Mouse (Mus musculus) T-helper 17 cell (primary cell): ENCODE measurements around the gene Gm4303.
"Not testable (repeated sequence)": the region's sequence is repeated elsewhere in the genome, so short reads cannot be mapped to it uniquely, and the experiment has no call there.

Experiments used
- in situ Hi-C, 2 experiments: fragments of 300-600 bp; cut with MboI, MseI; formaldehyde crosslinking; loops; 1 replicate in 1 of 2; 2 replicates in 1 of 2; pipeline ENCODE4 v1.15.1; 2025; ENCODE audit warnings: high pct_unique_total_duplicates in 2 of 2

The Gm4303 gene

DNA sequence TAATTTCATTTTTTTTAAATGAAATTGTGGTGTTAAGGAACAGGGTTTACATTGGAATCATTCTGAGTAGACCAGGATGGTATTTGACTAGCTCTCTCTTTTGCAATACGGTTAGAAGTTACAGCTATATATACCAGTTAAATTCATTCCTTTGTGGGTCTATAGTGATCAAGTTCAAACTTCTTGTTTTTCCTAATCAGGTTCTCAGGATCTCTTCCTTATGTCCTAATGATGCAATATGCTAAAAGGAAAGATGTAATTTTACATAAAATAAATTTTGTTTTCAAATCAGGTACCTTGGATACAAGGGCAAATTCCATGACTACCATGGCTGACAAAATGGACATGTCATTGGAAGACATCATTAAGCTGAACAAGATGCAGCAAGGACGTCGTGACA, at the start of gene Gm4303:
Gene Gm4303 (plus strand): TSS at position 301 of the 400 bp plus-strand sequence.
- in situ Hi-C loops = not testable (repeated sequence)

DNA sequence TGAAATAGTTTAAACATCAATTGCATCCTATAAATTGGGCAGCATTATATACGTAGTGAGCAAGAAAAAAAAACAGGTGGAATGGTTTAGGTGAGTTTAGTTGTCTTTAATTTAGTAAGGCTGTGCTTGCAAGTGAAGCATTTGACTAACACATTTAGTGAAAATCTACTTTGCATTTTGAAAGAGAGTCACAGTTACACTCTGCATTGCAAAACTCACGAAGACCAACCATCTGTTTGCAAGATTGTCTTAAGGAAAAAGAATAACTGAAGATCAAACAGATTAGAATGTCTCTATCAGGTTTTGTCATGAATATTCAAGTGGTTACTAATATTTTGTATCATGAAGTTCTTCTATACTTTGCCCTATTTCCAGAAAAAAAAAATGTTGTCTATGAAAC, 49.7 kb upstream of the Gm4303 start:
- in situ Hi-C loops = no loop called here

DNA sequence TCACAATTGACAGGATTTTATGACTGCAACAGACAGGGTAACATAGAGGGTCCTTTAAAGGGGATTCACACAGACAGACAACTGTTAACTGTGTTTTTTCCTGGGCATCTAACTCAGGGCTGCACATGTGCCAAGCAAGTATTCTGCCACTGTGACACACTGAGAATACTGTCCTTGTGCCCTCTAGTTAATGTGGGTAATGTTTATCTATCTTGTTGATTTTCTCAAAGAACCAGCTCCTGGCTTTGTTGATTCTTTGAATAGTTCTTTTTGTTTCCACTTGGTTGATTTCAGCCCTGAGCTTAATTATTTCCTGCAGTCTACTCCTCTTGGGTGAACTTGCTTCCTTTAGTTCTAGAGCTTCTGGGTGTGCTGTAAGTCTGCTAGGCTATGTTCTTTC, 45.7 kb upstream of the Gm4303 start:
- in situ Hi-C loops = loop anchor here in 1 of 2 experiments (10.0 kb wide), 1 partner anchor 65 kb away; the partner anchor contains the start of gene Gm4307

DNA sequence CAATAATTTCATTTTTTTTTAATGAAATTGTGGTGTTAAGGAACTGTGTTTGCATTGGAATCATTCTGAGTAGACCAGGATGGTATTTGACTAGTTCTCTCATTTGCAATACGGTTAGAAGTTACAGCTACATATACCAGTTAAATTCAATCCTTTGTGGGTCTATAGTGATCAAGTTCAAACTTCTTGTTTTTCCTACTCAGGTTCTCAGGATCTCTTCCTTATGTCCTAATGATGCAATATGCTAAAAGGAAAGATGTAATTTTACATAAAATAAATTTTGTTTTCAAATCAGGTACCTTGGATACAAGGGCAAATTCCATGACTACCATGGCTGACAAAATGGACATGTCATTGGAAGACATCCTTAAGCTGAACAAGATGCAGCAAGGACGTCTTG, 10.4 kb upstream of the Gm4303 start, which contains the start of gene Gm4301:
Gene Gm4301 (plus strand): TSS at position 301 of the 400 bp plus-strand sequence.
- in situ Hi-C loops = loop anchor here in 1 of 2 experiments (10.0 kb wide), 1 partner anchor 59 kb away; no protein-coding TSS in a partner anchor

DNA sequence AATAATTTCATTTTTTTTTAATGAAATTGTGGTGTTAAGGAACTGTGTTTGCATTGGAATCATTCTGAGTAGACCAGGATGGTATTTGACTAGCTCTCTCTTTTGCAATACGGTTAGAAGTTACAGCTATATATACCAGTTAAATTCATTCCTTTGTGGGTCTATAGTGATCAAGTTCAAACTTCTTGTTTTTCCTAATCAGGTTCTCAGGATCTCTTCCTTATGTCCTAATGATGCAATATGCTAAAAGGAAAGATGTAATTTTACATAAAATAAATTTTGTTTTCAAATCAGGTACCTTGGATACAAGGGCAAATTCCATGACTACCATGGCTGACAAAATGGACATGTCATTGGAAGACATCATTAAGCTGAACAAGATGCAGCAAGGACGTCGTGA, 5.2 kb upstream of the Gm4303 start, which contains the start of gene Gm4302:
Gene Gm4302 (plus strand): TSS at position 301 of the 400 bp plus-strand sequence.
- in situ Hi-C loops = not testable (repeated sequence)

DNA sequence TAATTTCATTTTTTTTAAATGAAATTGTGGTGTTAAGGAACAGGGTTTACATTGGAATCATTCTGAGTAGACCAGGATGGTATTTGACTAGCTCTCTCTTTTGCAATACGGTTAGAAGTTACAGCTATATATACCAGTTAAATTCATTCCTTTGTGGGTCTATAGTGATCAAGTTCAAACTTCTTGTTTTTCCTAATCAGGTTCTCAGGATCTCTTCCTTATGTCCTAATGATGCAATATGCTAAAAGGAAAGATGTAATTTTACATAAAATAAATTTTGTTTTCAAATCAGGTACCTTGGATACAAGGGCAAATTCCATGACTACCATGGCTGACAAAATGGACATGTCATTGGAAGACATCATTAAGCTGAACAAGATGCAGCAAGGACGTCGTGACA, 5.0 kb downstream of the Gm4303 start, which contains the start of gene Gm4305:
Gene Gm4305 (plus strand): TSS at position 301 of the 400 bp plus-strand sequence.
- in situ Hi-C loops = not testable (repeated sequence)

DNA sequence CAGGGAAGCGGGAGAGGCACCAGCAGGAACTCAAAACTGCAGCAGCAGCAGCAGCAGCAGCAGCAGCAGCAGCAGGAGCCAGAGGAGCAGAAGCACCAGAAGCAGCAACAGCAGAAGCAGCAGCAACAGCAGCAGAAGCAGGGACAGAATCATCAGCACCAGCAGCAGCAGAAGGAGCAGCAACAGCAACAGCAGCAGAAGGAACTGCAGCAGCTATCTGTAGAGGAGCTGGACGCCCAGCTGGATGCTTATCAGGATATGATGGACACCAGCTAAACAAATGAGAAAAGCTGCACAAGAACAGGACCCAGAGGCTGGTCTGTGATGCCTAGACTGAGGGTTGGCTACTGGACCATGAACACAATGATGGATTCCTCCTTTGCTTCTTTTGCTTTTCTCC, 11.1 kb downstream of the Gm4303 start:
- in situ Hi-C loops = loop anchor here (5.0 kb wide), 1 partner anchor 35 kb away; no protein-coding TSS in a partner anchor

DNA sequence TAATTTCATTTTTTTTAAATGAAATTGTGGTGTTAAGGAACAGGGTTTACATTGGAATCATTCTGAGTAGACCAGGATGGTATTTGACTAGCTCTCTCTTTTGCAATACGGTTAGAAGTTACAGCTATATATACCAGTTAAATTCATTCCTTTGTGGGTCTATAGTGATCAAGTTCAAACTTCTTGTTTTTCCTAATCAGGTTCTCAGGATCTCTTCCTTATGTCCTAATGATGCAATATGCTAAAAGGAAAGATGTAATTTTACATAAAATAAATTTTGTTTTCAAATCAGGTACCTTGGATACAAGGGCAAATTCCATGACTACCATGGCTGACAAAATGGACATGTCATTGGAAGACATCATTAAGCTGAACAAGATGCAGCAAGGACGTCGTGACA, 15.3 kb downstream of the Gm4303 start, which contains the start of gene Gm4307:
Gene Gm4307 (plus strand): TSS at position 301 of the 400 bp plus-strand sequence.
- in situ Hi-C loops = loop anchor here in 1 of 2 experiments (10.0 kb wide), 1 partner anchor 56 kb away; no protein-coding TSS in a partner anchor

DNA sequence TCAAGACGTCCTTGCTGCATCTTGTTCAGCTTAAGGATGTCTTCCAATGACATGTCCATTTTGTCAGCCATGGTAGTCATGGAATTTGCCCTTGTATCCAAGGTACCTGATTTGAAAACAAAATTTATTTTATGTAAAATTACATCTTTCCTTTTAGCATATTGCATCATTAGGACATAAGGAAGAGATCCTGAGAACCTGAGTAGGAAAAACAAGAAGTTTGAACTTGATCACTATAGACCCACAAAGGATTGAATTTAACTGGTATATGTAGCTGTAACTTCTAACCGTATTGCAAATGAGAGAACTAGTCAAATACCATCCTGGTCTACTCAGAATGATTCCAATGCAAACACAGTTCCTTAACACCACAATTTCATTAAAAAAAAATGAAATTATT, 36.7 kb downstream of the Gm4303 start, which contains the start of gene Gm4312:
Gene Gm4312 (minus strand): TSS at position 101 of the 400 bp plus-strand sequence.
- in situ Hi-C loops = not testable (repeated sequence)
